Mouse (Mus musculus) heart, postnatal 0 days (tissue): ENCODE data around the gene Olfr482.

Source experiments
- CTCF ChIP-seq: IDR thresholded peaks from 2 replicates; pipeline ENCODE4 v1.5.1; 2016; ENCODE audit warnings: antibody characterized with exemption, control low read depth, low read depth
- EP300 ChIP-seq: IDR thresholded peaks from 2 replicates; pipeline ENCODE4 v1.6.1; 2016; ENCODE audit warnings: antibody characterized with exemption, low read depth

DNA sequence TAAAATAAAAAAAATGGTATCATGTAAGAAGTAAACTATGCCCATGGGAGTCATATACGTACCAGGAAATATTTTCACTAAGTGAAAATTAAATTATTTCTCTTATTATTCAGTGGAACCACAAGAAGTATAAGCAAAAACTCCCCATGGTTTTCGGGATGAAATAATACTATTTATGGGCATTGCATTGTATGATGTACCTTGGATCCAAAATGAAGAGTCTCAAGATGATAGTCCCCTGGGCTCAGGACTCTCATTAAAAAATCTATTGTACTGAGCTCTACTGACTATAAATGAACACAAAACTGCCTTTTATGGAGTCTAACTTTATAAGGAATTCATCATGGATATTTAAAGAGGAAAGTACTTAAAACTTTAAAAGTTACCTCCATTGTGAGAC, 47.0 kb downstream of the Olfr482 start, which contains the start of gene Olfr479:
- TF ChIP-seq CTCF (no peak), EP300 (no peak)
